Mouse (Mus musculus) liver, postnatal 0 days (tissue): Measurements from ENCODE around the gene Gdf9.

Source experiments
- CTCF ChIP-seq: sonication (generic); IDR thresholded peaks from 2 replicates; pipeline ENCODE4 v1.5.1; 2016; ENCODE audit warnings: antibody characterized with exemption, low read depth
- EP300 ChIP-seq: IDR thresholded peaks from 2 replicates; pipeline ENCODE4 v1.6.1; 2016; ENCODE audit warnings: antibody characterized with exemption, low read depth, mild to moderate bottlenecking

DNA sequence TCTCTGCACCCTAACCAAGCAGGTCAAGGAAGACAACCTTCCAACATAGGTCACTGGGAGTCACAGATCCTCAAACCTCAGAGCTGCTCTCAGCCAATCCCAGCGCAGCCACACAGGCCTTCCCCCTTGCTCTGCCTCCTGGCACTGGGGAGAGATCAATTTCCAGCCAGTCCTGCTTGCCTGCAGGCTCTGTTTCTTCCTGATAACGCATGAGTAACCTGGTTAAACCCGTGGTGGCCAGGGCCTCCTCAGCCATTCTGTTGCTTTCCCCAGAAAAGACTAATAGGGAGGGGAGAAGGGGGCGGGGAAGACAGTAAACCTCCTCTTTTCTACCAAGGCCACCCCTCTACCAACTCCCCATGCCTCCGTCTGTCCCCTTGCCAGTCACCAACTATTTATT is 30.9 kb downstream of the Gdf9 start:
- TF ChIP-seq CTCF (no peak), EP300 (0 out of 2 replicates have a peak, but pooled peaks have one; percentile 7)
